Mouse (Mus musculus) hindbrain, embryonic 10.5 days (tissue): ENCODE results near the gene Actc1. TPM values are rescaled to one million over a fixed set of nuclear protein-coding genes. Genes with fewer than 3 reads are reported as not detected.

Experiments
- DNase-seq: peaks from one replicate; pipeline ENCODE4 v3.0.0-alpha.2; 2017; ENCODE audit warnings: low spot score
- H3K27ac ChIP-seq: fragments of 300-500 bp; sonication (generic); 2 replicates; pipeline ENCODE4 v1.5.1; 2016; ENCODE audit warnings: mild to moderate bottlenecking, moderate library complexity
- H3K27me3 ChIP-seq: fragments of 300-500 bp; sonication (generic); 2 replicates; pipeline ENCODE4 v1.6.1; 2016; ENCODE audit warnings: mild to moderate bottlenecking; ENCODE audit not compliant: poor library complexity, insufficient read depth, severe bottlenecking
- H3K36me3 ChIP-seq: fragments of 300-500 bp; sonication (generic); 2 replicates; pipeline ENCODE4 v1.6.1; 2016; ENCODE audit warnings: mild to moderate bottlenecking, moderate library complexity
- H3K4me1 ChIP-seq: fragments of 300-500 bp; sonication (generic); replicated peaks from 2 replicates; pipeline ENCODE4 v1.6.1; 2016; ENCODE audit warnings: mild to moderate bottlenecking
- H3K4me3 ChIP-seq: fragments of 300-500 bp; sonication (generic); 2 replicates; pipeline ENCODE4 v1.5.1; 2016; ENCODE audit warnings: mild to moderate bottlenecking, moderate library complexity
- H3K9me3 ChIP-seq: fragments of 300-500 bp; sonication (generic); 2 replicates; pipeline ENCODE4 v1.6.1; 2016; ENCODE audit warnings: mild to moderate bottlenecking, moderate library complexity
- WGBS: fragments of 180-500 bp; shearing (Covaris S2); methylation state at CpG from one replicate; pipeline ENCODE4 v1.1.7; 2016; 5-methylcytosine and 5-hydroxymethylcytosine counted together
- polyA plus RNA-seq: library from polyadenylated mRNA; unstranded; fragments of >200 nt; fragmentation: Nextera tagmentation; extraction: Ambion mirVana; gene quantifications from 2 replicates; pipeline ENCODE4 v1.2.1, GENCODE M21; 2016

Gene Actc1
- polyA plus RNA-seq = 6.3 and 16.5 TPM in 2 replicates

DNA sequence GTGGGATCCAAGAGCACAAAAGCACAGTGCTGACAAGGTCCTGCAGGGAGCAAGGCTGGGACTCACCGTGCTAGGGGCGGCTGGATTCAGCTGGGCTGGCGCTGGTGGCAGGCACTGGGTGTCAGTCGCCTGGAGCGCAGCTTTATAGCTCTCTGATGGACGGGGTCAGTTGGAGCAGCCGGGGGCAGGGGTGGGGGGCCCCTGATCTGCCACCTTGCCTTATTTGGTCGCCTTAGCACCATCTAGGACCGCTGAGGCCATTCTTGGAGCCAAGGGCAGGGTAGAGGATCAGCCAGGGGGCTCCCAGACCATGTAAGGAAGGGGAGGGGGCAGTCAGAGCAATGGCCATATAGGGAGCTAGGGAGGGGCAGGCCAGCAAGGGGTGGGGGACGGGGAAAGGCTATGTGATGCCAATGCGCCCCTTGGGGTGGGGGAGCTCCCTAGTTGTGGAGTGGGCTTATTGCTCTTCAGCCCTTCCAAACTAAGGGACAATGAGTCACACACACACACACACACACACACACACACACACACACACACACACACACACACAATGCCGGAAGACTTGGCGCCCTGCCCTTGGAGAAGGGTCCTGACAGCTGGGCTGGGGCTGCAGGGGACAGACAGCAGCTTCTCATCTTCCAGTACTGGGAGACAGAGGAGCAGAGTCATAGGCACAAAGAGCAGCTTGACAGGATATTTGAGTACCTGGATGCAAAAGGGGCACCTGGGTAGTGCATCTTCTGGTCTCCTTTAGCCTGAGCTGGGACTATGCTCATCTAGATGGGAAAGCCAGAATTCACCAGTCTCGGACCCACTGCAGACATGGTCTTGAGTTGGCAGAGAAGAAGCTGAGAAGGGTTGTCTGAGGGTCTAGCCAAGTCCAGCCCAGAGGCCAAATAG lies at the start of gene Actc1:
Gene Actc1, minus strand, starts transcription at position 853 of the 903 bp plus-strand sequence.
- H3K4me1 ChIP-seq = peaks cover 17% of the 10 kb centered on the region
- peak within 1 kb of the TSS; percentile 70; the same call in 1 of the 2 replicates for H3K27ac ChIP-seq
- DNase-seq = peak; percentile 5
- 40% methylated on average over 14 of the region's 14 CpGs for WGBS
- H3K4me3 ChIP-seq = no peak within 1 kb of the TSS
- H3K9me3 ChIP-seq = no peaks in the 10 kb centered on the region
- H3K27me3 ChIP-seq = no peaks in the 10 kb centered on the region
- H3K36me3 ChIP-seq = no peaks in the 10 kb centered on the region

- Histone ChIP-seq H3K4me1 (no peaks in the 10 kb centered on the region), H3K27me3 (no peaks in the 10 kb centered on the region), H3K9me3 (no peaks in the 10 kb centered on the region), H3K36me3 (peaks cover 88% of the 10 kb centered on the region), H3K27ac (no peak overlapping the region), H3K4me3 (no peak overlapping the region)
- WGBS = 92% methylated on average over 3 of the region's 3 CpGs
- DNase-seq = no peak
These were observed 49.1 kb upstream of the Actc1 start for GRCm38 (mm10) chr2:114102471-114102870.

DNA sequence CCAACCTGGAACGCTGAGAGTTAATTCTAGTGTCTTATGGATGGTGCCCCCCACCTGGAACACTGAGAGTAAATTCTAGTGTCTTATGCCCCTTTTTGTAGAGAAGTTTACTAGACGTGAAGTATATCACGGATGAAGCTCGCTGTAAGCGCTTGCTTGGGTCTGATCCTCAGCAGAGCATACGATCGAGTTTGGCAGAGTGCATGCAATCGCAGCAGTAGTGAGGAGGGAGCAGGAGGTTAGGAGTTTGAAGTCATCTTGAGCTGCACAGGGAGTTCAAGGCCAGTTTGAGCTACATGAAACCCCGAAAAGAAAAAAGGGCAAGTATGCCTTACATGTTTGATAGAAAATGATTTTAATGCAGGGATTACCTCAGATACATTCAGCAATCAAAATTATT lies 47.5 kb upstream of the Actc1 start:
- WGBS = 94% methylated on average over 9 of the region's 9 CpGs
- no peak overlapping the region for H3K4me3 ChIP-seq
- no peaks in the 10 kb centered on the region for H3K27me3 ChIP-seq
- H3K4me1 ChIP-seq = no peaks in the 10 kb centered on the region
- H3K27ac ChIP-seq = no peak overlapping the region
- DNase-seq = no peak
- no peaks in the 10 kb centered on the region for H3K9me3 ChIP-seq
- peaks cover 72% of the 10 kb centered on the region for H3K36me3 ChIP-seq

DNA sequence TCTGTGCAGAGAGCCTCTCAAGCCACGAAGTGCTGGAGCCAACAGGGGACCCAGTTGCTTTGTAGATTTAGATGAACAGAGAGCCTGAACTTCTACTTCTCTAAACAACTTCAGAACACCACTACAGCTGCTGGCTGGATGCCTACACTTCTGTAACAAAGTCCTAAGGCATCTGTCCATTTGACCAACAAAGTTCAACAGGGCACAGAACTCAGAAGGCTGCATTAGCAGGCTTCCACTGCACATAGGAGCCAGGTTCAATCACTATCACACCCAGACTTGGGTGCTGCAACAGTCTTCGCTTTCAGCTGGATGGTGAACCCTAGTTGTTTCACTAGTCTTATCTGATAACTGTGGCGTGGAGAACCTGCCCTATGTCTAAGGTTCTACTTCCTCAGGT lies 46.5 kb upstream of the Actc1 start:
- H3K9me3 ChIP-seq = no peaks in the 10 kb centered on the region
- H3K27me3 ChIP-seq = no peaks in the 10 kb centered on the region
- DNase-seq = no peak
- no peak overlapping the region for H3K4me3 ChIP-seq
- H3K36me3 ChIP-seq = peaks cover 62% of the 10 kb centered on the region
- WGBS = 92% methylated on average over 3 of the region's 3 CpGs
- H3K27ac ChIP-seq = no peak overlapping the region
- H3K4me1 ChIP-seq = no peaks in the 10 kb centered on the region

GRCm38 (mm10) chr2:114099109-114099508 lies 45.8 kb upstream of the Actc1 start:
- H3K4me3 ChIP-seq = no peak overlapping the region
- WGBS = 94% methylated on average over 5 of the region's 5 CpGs
- H3K36me3 ChIP-seq = peaks cover 55% of the 10 kb centered on the region
- no peaks in the 10 kb centered on the region for H3K4me1 ChIP-seq
- no peak for DNase-seq
- no peaks in the 10 kb centered on the region for H3K27me3 ChIP-seq
- no peaks in the 10 kb centered on the region for H3K9me3 ChIP-seq
- H3K27ac ChIP-seq = no peak overlapping the region

DNA sequence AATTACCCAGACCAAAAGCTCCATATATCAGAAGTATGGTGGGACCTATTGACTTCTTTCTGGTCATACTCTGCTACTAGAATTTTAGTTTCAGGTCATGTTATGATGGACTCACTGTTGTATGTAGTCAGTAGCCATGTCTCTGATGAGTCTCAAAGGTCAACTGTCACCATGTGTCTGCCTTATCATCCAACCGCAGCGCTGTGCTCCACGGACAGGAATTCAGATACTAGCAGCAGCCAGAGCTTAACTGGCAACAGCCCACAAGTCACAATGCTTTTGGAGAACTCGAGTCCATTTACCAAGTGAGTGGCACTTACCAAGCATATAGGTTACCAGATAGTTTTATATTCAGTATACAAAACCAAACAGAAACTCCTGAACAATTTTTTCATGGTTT lies 44.3 kb upstream of the Actc1 start:
- Histone ChIP-seq H3K9me3 (no peaks in the 10 kb centered on the region), H3K27ac (no peak overlapping the region), H3K4me3 (no peak overlapping the region), H3K27me3 (no peaks in the 10 kb centered on the region), H3K36me3 (peaks cover 40% of the 10 kb centered on the region), H3K4me1 (no peaks in the 10 kb centered on the region)
- 93% methylated on average over 4 of the region's 4 CpGs for WGBS
- no peak for DNase-seq

DNA sequence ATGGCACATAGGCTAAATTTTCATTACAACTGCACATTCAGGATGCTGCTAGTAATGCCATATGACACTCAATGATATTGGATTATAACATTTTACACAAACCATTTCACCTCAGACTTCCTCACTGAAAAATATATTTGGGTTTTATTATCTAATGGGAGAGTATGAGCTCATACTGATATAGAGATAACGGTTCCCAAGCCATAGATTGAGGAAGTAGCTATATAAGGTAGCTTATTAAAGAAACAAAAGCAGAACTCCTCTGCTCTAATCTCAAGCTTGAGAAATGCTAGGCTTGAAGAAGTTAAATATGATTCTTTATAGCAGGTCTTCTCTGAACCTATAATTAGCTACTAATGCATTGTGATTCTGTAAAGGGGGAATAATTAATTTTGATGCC lies 43.2 kb upstream of the Actc1 start:
- H3K27ac ChIP-seq = no peak overlapping the region
- WGBS = 96% methylated on average over 1 of the region's 1 CpGs
- peaks cover 30% of the 10 kb centered on the region for H3K36me3 ChIP-seq
- no peak for DNase-seq
- H3K9me3 ChIP-seq = no peaks in the 10 kb centered on the region
- no peaks in the 10 kb centered on the region for H3K27me3 ChIP-seq
- H3K4me3 ChIP-seq = no peak overlapping the region
- no peaks in the 10 kb centered on the region for H3K4me1 ChIP-seq

- Histone ChIP-seq H3K4me1 (no peaks in the 10 kb centered on the region), H3K4me3 (no peak overlapping the region), H3K9me3 (no peaks in the 10 kb centered on the region), H3K27ac (no peak overlapping the region), H3K36me3 (peaks cover 17% of the 10 kb centered on the region), H3K27me3 (no peaks in the 10 kb centered on the region)
- WGBS = 90% methylated on average over 5 of the region's 5 CpGs
- no peak for DNase-seq
These were observed 42.0 kb upstream of the Actc1 start for GRCm38 (mm10) chr2:114095348-114095747.

DNA sequence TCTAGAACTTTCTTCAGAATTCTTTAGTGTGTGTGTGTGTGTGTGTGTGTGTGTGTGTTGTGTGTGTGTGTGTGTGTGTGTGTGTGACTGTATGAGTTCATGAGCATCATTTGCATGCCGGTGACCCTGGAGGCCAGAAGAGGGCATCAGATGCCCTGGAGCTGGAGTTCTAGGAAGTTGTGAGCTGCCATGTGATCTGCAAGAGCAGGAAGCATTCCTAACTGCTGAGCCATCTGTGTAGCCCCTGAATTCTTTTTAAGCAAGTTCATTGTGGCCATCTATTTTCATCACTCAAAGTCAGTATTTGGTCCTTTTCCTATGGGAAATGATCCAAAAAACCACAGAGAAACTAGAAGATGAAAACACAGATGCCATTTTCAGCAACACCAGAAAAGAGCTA lies 41.3 kb upstream of the Actc1 start:
- no peak overlapping the region for H3K27ac ChIP-seq
- no peak for DNase-seq
- no peaks in the 10 kb centered on the region for H3K27me3 ChIP-seq
- H3K4me3 ChIP-seq = no peak overlapping the region
- H3K36me3 ChIP-seq = peaks cover 11% of the 10 kb centered on the region
- 100% methylated on average over 1 of the region's 1 CpGs for WGBS
- no peaks in the 10 kb centered on the region for H3K9me3 ChIP-seq
- no peaks in the 10 kb centered on the region for H3K4me1 ChIP-seq

- Histone ChIP-seq H3K4me3 (no peak overlapping the region), H3K9me3 (no peaks in the 10 kb centered on the region), H3K36me3 (0 out of 2 replicates have a peak, but pooled peaks cover 3% of the 10 kb centered on the region), H3K27me3 (no peaks in the 10 kb centered on the region), H3K4me1 (no peaks in the 10 kb centered on the region), H3K27ac (no peak overlapping the region)
- DNase-seq = no peak
- WGBS = 86% methylated on average over 9 of the region's 9 CpGs
These were observed 40.2 kb upstream of the Actc1 start for GRCm38 (mm10) chr2:114093577-114093976.

GRCm38 (mm10) chr2:114089862-114090261 lies 36.5 kb upstream of the Actc1 start:
- Histone ChIP-seq H3K9me3 (no peaks in the 10 kb centered on the region), H3K4me1 (no peaks in the 10 kb centered on the region), H3K27ac (no peak overlapping the region), H3K36me3 (no peaks in the 10 kb centered on the region), H3K27me3 (no peaks in the 10 kb centered on the region), H3K4me3 (no peak overlapping the region)
- 89% methylated on average over 3 of the region's 3 CpGs for WGBS
- DNase-seq = no peak

- 58% methylated on average over 1 of the region's 1 CpGs for WGBS
- H3K4me1 ChIP-seq = no peaks in the 10 kb centered on the region
- no peak overlapping the region for H3K27ac ChIP-seq
- H3K27me3 ChIP-seq = no peaks in the 10 kb centered on the region
- H3K36me3 ChIP-seq = no peaks in the 10 kb centered on the region
- no peak overlapping the region for H3K4me3 ChIP-seq
- no peaks in the 10 kb centered on the region for H3K9me3 ChIP-seq
- DNase-seq = no peak
These were observed 33.9 kb upstream of the Actc1 start for GRCm38 (mm10) chr2:114087271-114087670.

DNA sequence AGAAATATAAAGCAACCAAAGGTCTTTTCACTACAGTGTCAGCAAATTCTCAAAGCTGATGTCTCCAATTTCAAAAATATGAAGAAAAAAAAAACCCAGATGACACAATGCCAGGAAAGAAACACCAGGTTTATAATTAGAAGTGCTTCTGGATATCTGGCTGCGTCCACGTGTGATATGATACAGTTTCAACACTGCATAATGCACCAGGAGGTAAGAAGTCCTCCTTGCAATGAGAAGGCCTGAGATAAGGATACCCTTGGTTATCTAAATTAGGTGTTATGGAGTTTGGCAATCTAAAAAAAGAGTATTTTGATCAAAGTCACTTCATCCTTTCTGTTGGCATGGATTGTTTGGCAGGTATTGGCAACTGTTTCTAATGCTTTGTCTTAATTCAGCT lies 18.5 kb upstream of the Actc1 start:
- no peak for DNase-seq
- Histone ChIP-seq H3K27ac (no peak overlapping the region), H3K4me3 (no peak overlapping the region), H3K36me3 (no peaks in the 10 kb centered on the region), H3K4me1 (no peaks in the 10 kb centered on the region), H3K9me3 (no peaks in the 10 kb centered on the region), H3K27me3 (no peaks in the 10 kb centered on the region)
- WGBS = 92% methylated on average over 2 of the region's 2 CpGs
